Mouse (Mus musculus) mouse embryonic stem cell (cell line): Measurements from ENCODE around the gene Map2k2.
"Not testable (repeated sequence)": the region's sequence is repeated elsewhere in the genome, so short reads cannot be mapped to it uniquely, and the experiment has no call there.

Source experiments
- in situ Hi-C, 2 experiments: fragments of 300-500 bp; cut with MboI; formaldehyde crosslinking; loops; 1 replicate in 1 of 2; 3 replicates in 1 of 2; pipeline ENCODE4 v1.14.3; 2019 to 2020; ENCODE audit warnings: low sequenced_read_pairs in 2 of 2, low pct_unique_long_range_greater_than_20kb in 1 of 2, mixed read lengths in 1 of 2; ENCODE audit not compliant: unreplicated experiment in 1 of 2

Map2k2 gene

GRCm38 (mm10) chr10:81167200-81168086 lies 61.7 kb downstream of the Map2k2 start, which contains the start of gene Pias4:
Gene Pias4 (minus strand): TSS chr10:81167923.
- in situ Hi-C loops = no loop called here

- in situ Hi-C loops = no loop called here
Observed at GRCm38 (mm10) chr10:81168087-81168431, 62.3 kb downstream of the Map2k2 start.

GRCm38 (mm10) chr10:81168521-81169244 lies 63.0 kb downstream of the Map2k2 start:
- in situ Hi-C loops = no loop called here

GRCm38 (mm10) chr10:81169411-81169900 lies 63.7 kb downstream of the Map2k2 start:
- in situ Hi-C loops = not testable (repeated sequence)

GRCm38 (mm10) chr10:81173132-81173531 lies 67.4 kb downstream of the Map2k2 start:
- in situ Hi-C loops = loop anchor here in 1 of 2 experiments (5.0 to 10.0 kb wide), 2 partner anchors 86 to 148 kb away; partner anchors contain the start of gene Diras1

- in situ Hi-C loops = loop anchor here in 1 of 2 experiments (5.0 to 10.0 kb wide), 2 partner anchors 87 to 150 kb away; partner anchors contain the start of gene Diras1
Observed at GRCm38 (mm10) chr10:81174617-81175344, 69.1 kb downstream of the Map2k2 start.

- in situ Hi-C loops = loop anchor here in 1 of 2 experiments (10.0 kb wide), 1 partner anchor 151 kb away; the partner anchor contains the start of gene Diras1
Observed at GRCm38 (mm10) chr10:81175345-81175701, 69.6 kb downstream of the Map2k2 start.

GRCm38 (mm10) chr10:81175936-81176465 lies 70.3 kb downstream of the Map2k2 start:
- in situ Hi-C loops = loop anchor here in 1 of 2 experiments (10.0 kb wide), 1 partner anchor 151 kb away; the partner anchor contains the start of gene Diras1

- in situ Hi-C loops = loop anchor here in 1 of 2 experiments (10.0 kb wide), 1 partner anchor 152 kb away; the partner anchor contains the start of gene Diras1
Observed at GRCm38 (mm10) chr10:81176466-81177271, 71.0 kb downstream of the Map2k2 start, which contains the start of gene Eef2. Gene Eef2 (plus strand): TSS chr10:81176631.

- in situ Hi-C loops = loop anchor here in 1 of 2 experiments (10.0 kb wide), 1 partner anchor 153 kb away; the partner anchor contains the start of gene Diras1
Observed at GRCm38 (mm10) chr10:81177491-81177925, 71.8 kb downstream of the Map2k2 start.

GRCm38 (mm10) chr10:81177958-81178712 lies 72.4 kb downstream of the Map2k2 start:
- in situ Hi-C loops = loop anchor here in 1 of 2 experiments (10.0 kb wide), 1 partner anchor 153 kb away; the partner anchor contains the start of gene Diras1

GRCm38 (mm10) chr10:81178927-81179326 lies 73.2 kb downstream of the Map2k2 start:
- in situ Hi-C loops = loop anchor here in 1 of 2 experiments (10.0 kb wide), 1 partner anchor 154 kb away; the partner anchor contains the start of gene Diras1

- in situ Hi-C loops = loop anchor here in 1 of 2 experiments (10.0 kb wide), 1 partner anchor 155 kb away; the partner anchor contains the start of gene Diras1
Observed at GRCm38 (mm10) chr10:81179451-81180342, 74.0 kb downstream of the Map2k2 start.

GRCm38 (mm10) chr10:81180946-81181345 lies 75.2 kb downstream of the Map2k2 start:
- in situ Hi-C loops = no loop called here

GRCm38 (mm10) chr10:81181860-81182259 lies 76.1 kb downstream of the Map2k2 start:
- in situ Hi-C loops = not testable (repeated sequence)
